Mouse (Mus musculus): ENCODE measurements around the gene Grip2. TPM values are rescaled to one million over a fixed set of nuclear protein-coding genes. Genes with fewer than 3 reads are reported as not detected.
A peak's percentile ranks its signal among the peaks of the same experiment; 100 is the strongest.

The Grip2 gene
- polyA plus RNA-seq (2012; ENCODE audit: insufficient read depth, low replicate concordance), result not detected in 2 replicates

GRCm38 (mm10) chr6:91827016-91827570 is at the start of gene Grip2:
TSS of gene Grip2 (minus strand) at chr6:91827250.
- TF ChIP-seq FLI1 (IDR thresholded peaks at IDR 0.05; ENCODE audit: low read length) (no peak), GATA1 (IDR thresholded peaks at IDR 0.05; ENCODE audit: borderline replicate concordance, low read length) (no peak)

DNA sequence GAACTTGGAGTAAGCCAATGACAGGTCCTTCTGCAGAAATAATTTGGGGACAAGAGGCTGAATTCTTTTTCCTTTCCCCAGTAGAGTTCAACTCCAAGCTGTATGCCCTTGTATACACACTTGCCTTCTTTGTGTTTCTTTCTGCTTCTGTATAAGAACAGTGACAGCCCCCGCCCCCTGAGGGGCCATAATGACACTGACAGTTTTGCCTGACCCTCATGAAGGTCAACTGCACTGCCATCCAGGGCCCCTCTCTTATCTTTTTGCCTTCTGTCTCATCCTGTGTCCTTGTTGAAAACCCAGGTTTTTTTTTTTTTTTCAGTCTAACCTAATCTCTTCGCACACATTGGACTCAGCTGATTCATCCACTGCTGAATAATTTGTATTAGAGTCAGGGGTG is 45.7 kb upstream of the Grip2 start:
- Histone ChIP-seq H3K9me3 (peaks cover 5% of the 10 kb centered on the region), H3K4me1 (peaks cover 31% of the 10 kb centered on the region), H3K27me3 (replicated peaks) (peaks cover 33% of the 10 kb centered on the region), H3K36me3 (replicated peaks; ENCODE audit: low read length) (no peaks in the 10 kb centered on the region), H3K4me3 (replicated peaks) (no peak overlapping the region)
- TF ChIP-seq GATA1 (IDR thresholded peaks at IDR 0.05; ENCODE audit: borderline replicate concordance, low read length) (no peak), FLI1 (IDR thresholded peaks at IDR 0.05; ENCODE audit: low read length) (no peak)

More at GRCm38 (mm10) chr6:91827016-91827570, at the start of gene Grip2:
- Histone ChIP-seq H3K4me1 (0 out of 2 replicates have a peak, but pooled peaks cover 5% of the 10 kb centered on the region), H3K27me3 (replicated peaks) (peaks cover 60% of the 10 kb centered on the region), H3K36me3 (replicated peaks; ENCODE audit: low read length) (no peaks in the 10 kb centered on the region), H3K4me3 (replicated peaks) (no peak within 1 kb of the TSS), H3K9me3 (no peaks in the 10 kb centered on the region)

DNA sequence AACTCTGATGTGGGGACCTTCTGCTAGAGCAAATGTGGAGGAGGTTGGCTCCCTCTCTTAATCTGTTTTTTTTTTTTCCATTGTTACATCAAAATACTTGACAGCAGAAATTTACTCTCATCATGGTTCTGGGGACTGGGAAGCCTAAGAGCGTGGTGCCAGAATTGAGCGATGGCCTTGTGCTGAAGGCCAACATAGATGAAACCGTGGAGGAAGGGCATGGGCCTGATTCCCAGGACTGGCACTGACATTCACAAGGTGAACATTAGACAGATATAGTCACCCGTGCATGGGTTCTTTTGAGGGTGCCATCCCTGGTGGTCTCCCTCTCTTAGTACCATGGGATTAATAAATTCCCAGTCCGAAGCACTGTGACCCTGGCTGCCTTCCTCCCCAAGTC is 41.0 kb upstream of the Grip2 start:
- Histone ChIP-seq H3K27me3 (replicated peaks) (peaks cover 53% of the 10 kb centered on the region), H3K4me1 (peaks cover 38% of the 10 kb centered on the region), H3K9me3 (peaks cover 5% of the 10 kb centered on the region), H3K36me3 (replicated peaks; ENCODE audit: low read length) (no peaks in the 10 kb centered on the region), H3K4me3 (replicated peaks) (no peak overlapping the region)
- TF ChIP-seq GATA1 (IDR thresholded peaks at IDR 0.05; ENCODE audit: borderline replicate concordance, low read length) (no peak), FLI1 (IDR thresholded peaks at IDR 0.05; ENCODE audit: low read length) (no peak)

- TF ChIP-seq GATA1 (IDR thresholded peaks at IDR 0.05; ENCODE audit: borderline replicate concordance, low read length) (no peak), FLI1 (IDR thresholded peaks at IDR 0.05; ENCODE audit: low read length) (no peak)
- peaks cover 1% of the 10 kb centered on the region for H3K9me3 ChIP-seq
- H3K36me3 ChIP-seq (replicated peaks; ENCODE audit: low read length), result no peaks in the 10 kb centered on the region
- H3K4me1 ChIP-seq, result peaks cover 27% of the 10 kb centered on the region
- peaks cover 55% of the 10 kb centered on the region for H3K27me3 ChIP-seq (replicated peaks)
- peak overlapping the region; percentile 6 for H3K4me3 ChIP-seq (replicated peaks)
Measured at GRCm38 (mm10) chr6:91865601-91866000, 38.6 kb upstream of the Grip2 start.

DNA sequence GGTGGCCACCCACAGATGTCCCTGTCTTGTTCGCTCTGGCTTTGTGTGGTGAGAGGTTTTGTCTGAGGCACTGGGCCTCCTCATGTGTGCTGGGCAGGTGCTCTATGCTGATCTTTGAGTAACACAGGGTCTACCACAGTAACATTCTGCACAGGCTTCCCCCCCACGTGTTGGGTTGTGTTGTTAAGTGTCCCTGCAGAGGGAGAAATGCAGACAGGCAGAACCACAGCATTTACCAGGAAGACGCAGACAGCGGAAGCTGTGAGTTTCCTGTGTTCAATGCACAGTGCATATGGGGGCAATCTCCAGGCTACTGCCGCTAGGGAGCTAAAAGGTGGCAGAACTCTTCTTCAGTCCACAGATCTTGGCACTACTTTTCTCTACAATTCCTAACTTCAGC is 37.5 kb upstream of the Grip2 start:
- Histone ChIP-seq H3K9me3 (peaks cover 5% of the 10 kb centered on the region), H3K4me1 (peaks cover 25% of the 10 kb centered on the region), H3K27me3 (replicated peaks) (peaks cover 51% of the 10 kb centered on the region), H3K4me3 (replicated peaks) (no peak overlapping the region), H3K36me3 (replicated peaks; ENCODE audit: low read length) (no peaks in the 10 kb centered on the region)
- TF ChIP-seq FLI1 (IDR thresholded peaks at IDR 0.05; ENCODE audit: low read length), result no peak
- TF ChIP-seq GATA1 (IDR thresholded peaks at IDR 0.05; ENCODE audit: borderline replicate concordance, low read length), result no peak

GRCm38 (mm10) chr6:91862848-91863247 is 35.8 kb upstream of the Grip2 start:
- peaks cover 22% of the 10 kb centered on the region for H3K4me1 ChIP-seq
- TF ChIP-seq FLI1 (IDR thresholded peaks at IDR 0.05; ENCODE audit: low read length) (no peak), GATA1 (IDR thresholded peaks at IDR 0.05; ENCODE audit: borderline replicate concordance, low read length) (no peak)
- H3K36me3 ChIP-seq (replicated peaks; ENCODE audit: low read length), result no peaks in the 10 kb centered on the region
- no peak overlapping the region for H3K4me3 ChIP-seq (replicated peaks)
- H3K27me3 ChIP-seq (replicated peaks), result peaks cover 52% of the 10 kb centered on the region
- H3K9me3 ChIP-seq, result peaks cover 9% of the 10 kb centered on the region

DNA sequence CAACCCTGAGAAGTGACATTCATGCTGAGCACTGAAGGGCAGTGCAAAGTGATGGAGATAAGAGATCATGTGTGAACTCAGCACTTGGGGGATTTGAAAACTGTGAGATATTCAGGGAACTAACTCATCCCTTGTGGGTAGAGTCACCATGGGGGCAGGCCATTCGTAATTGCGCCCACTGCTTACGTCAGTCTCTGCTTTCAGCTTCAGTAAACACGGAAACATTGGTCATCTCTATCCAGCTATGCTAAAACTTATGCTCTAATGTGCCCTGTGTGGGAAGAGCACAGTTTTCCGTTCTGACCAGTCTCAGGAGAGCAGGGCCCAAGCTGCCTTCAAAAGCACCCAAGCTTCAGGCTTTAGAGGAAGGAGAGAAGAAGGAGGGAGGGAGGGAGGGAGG is 31.3 kb upstream of the Grip2 start:
- peaks cover 9% of the 10 kb centered on the region for H3K9me3 ChIP-seq
- no peak for TF ChIP-seq FLI1 (IDR thresholded peaks at IDR 0.05; ENCODE audit: low read length)
- no peak for TF ChIP-seq GATA1 (IDR thresholded peaks at IDR 0.05; ENCODE audit: borderline replicate concordance, low read length)
- no peak overlapping the region for H3K4me3 ChIP-seq (replicated peaks)
- peaks cover 69% of the 10 kb centered on the region for H3K27me3 ChIP-seq (replicated peaks)
- H3K4me1 ChIP-seq, result no peaks in the 10 kb centered on the region; the same call in 1 of the 2 replicates
- no peaks in the 10 kb centered on the region for H3K36me3 ChIP-seq (replicated peaks; ENCODE audit: low read length)

GRCm38 (mm10) chr6:91852550-91852949 is 25.5 kb upstream of the Grip2 start:
- no peaks in the 10 kb centered on the region for H3K9me3 ChIP-seq
- no peak overlapping the region for H3K4me3 ChIP-seq (replicated peaks)
- peaks cover 60% of the 10 kb centered on the region for H3K27me3 ChIP-seq (replicated peaks)
- TF ChIP-seq GATA1 (IDR thresholded peaks at IDR 0.05; ENCODE audit: borderline replicate concordance, low read length), result no peak
- TF ChIP-seq FLI1 (IDR thresholded peaks at IDR 0.05; ENCODE audit: low read length), result no peak
- 0 out of 2 replicates have a peak, but pooled peaks cover 4% of the 10 kb centered on the region for H3K4me1 ChIP-seq
- H3K36me3 ChIP-seq (replicated peaks; ENCODE audit: low read length), result no peaks in the 10 kb centered on the region

DNA sequence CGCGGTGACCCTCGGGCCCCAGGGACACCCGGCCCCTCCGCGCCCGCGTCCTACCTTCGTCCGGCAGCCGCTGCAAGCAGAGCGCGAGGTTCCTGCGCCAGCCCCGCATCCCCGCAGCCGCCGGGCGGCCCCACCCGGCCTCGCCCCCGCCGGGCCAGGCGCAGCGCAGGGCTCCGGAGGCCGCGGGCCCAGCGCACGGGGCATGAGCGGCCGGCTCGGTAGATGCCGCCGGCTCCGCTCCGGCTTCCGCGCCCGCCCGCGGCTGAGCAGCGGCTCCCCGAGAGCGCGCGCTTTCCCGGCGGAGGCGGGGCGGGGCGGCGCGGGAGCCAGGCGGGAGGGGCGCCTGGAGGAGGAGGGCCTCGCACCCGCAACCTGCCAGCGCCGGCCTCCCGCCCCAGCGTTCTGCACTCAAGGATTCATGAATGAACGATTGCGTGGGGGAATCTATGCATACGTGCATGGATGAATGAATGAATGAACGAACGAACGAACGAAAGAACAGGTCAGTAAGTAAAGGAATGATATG is 16.6 kb upstream of the Grip2 start:
- TF ChIP-seq GATA1 (IDR thresholded peaks at IDR 0.05; ENCODE audit: borderline replicate concordance, low read length) (no peak), FLI1 (IDR thresholded peaks at IDR 0.05; ENCODE audit: low read length) (no peak)
- Histone ChIP-seq H3K4me3 (replicated peaks) (no peak overlapping the region), H3K4me1 (peaks cover 6% of the 10 kb centered on the region; the same call in 1 of the 2 replicates), H3K27me3 (replicated peaks) (peaks cover 97% of the 10 kb centered on the region), H3K36me3 (replicated peaks; ENCODE audit: low read length) (no peaks in the 10 kb centered on the region), H3K9me3 (no peaks in the 10 kb centered on the region)

DNA sequence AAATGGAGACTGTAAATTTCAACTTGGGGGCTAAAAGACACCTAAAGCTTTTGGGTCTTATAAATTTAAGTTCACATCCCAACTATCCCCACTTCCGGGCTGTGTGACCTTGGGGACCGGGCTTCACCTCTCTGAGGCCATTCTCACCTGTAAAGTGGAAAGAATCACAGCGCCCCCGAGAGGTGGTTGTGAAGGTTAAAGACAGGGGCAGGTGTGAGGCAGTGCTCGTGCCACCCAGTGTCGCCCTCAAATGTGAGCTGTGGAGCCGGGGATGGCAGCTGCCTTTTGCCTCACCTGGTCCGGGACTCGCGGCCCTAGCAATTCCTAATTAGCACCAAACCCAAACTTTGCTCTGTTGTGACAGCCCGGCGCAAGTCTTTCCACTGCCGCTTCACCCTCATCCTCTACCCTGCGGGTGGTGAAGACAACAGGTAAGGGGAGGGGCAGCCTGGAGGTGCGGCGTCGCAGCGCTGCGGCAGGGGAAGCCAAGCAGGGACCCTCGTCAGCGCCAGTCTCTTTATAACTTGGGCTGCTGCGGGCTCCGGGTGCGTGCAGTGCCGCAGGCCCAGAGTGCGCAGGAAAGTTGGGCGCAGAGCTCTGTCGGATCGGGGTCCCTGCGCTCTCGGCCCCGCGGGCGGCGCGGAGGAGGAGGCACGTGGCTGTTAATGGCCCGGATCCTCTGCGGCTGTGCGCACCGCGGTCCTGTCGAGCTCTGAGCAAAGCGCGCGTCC is 16.0 kb upstream of the Grip2 start:
- no peak overlapping the region for H3K4me3 ChIP-seq (replicated peaks)
- peaks cover 6% of the 10 kb centered on the region; the same call in 1 of the 2 replicates for H3K4me1 ChIP-seq
- TF ChIP-seq FLI1 (IDR thresholded peaks at IDR 0.05; ENCODE audit: low read length) (no peak), GATA1 (IDR thresholded peaks at IDR 0.05; ENCODE audit: borderline replicate concordance, low read length) (no peak)
- H3K27me3 ChIP-seq (replicated peaks), result peaks cover 96% of the 10 kb centered on the region
- H3K9me3 ChIP-seq, result no peaks in the 10 kb centered on the region
- no peaks in the 10 kb centered on the region for H3K36me3 ChIP-seq (replicated peaks; ENCODE audit: low read length)
